Mouse (Mus musculus): ENCODE measurements at regions not wholly inside any gene's neighbourhood (a gene's known extent, or its start where the extent isn't known, plus 50 kb on each side); places are given as distances from the start of the nearest gene placed in this dataset.

- no peak for DNase-seq
Observed at GRCm38 (mm10) chr11:110588280-110588679, 189.4 kb downstream of the Map2k6 start.

GRCm38 (mm10) chr11:110595266-110595862, 196.4 kb downstream of the Map2k6 start:
- no peak for DNase-seq

GRCm38 (mm10) chr11:110605041-110605882, 206.3 kb downstream of the Map2k6 start:
- DNase-seq = no peak

- DNase-seq = no peak
Observed at GRCm38 (mm10) chr11:110609276-110609675, 210.4 kb downstream of the Map2k6 start.

GRCm38 (mm10) chr11:110610831-110611230, 211.9 kb downstream of the Map2k6 start:
- DNase-seq = no peak

GRCm38 (mm10) chr11:110632001-110632400, 233.1 kb downstream of the Map2k6 start:
- no peak for DNase-seq

GRCm38 (mm10) chr11:110633351-110633750, 234.4 kb downstream of the Map2k6 start:
- DNase-seq = no peak

- DNase-seq = no peak
Observed at GRCm38 (mm10) chr11:110642485-110642884, 243.6 kb downstream of the Map2k6 start.

GRCm38 (mm10) chr11:110649575-110650210, 250.8 kb downstream of the Map2k6 start:
- DNase-seq = no peak

- no peak for DNase-seq
Observed at GRCm38 (mm10) chr11:110652068-110652467, 253.1 kb downstream of the Map2k6 start.

- no peak for DNase-seq
Observed at GRCm38 (mm10) chr11:110656524-110657156, 257.7 kb downstream of the Map2k6 start.

- no peak for DNase-seq
Observed at GRCm38 (mm10) chr11:110657854-110658253, 258.9 kb downstream of the Map2k6 start.

- peak; percentile 30 for DNase-seq
Observed at GRCm38 (mm10) chr11:110670626-110671508, 271.9 kb downstream of the Map2k6 start.

- no peak for DNase-seq
Observed at GRCm38 (mm10) chr11:110672941-110673340, 274.0 kb downstream of the Map2k6 start.

- DNase-seq = no peak
Observed at GRCm38 (mm10) chr11:110692824-110693223, 275.0 kb upstream of the Kcnj16 start.

GRCm38 (mm10) chr11:110697067-110697466, 270.8 kb upstream of the Kcnj16 start:
- no peak for DNase-seq

GRCm38 (mm10) chr11:110698342-110698741, 269.5 kb upstream of the Kcnj16 start:
- no peak for DNase-seq

GRCm38 (mm10) chr11:110700976-110701375, 266.9 kb upstream of the Kcnj16 start:
- DNase-seq = peak; percentile 3

GRCm38 (mm10) chr11:110702119-110702518, 265.7 kb upstream of the Kcnj16 start:
- DNase-seq = no peak

- DNase-seq = no peak
Observed at GRCm38 (mm10) chr11:110703511-110703910, 264.3 kb upstream of the Kcnj16 start.

- no peak for DNase-seq
Observed at GRCm38 (mm10) chr11:110707328-110707727, 260.5 kb upstream of the Kcnj16 start.

GRCm38 (mm10) chr11:110715300-110715699, 252.5 kb upstream of the Kcnj16 start:
- DNase-seq = no peak

Data from adrenal gland, adult 2 months (tissue).